Mouse (Mus musculus) MEL (cell line): Measurements from ENCODE around the gene Map1s. TPM values are rescaled to one million over a fixed set of nuclear protein-coding genes. Genes with fewer than 3 reads are reported as not detected.

Experiments used
- DNase-seq: peaks from one replicate; pipeline ENCODE4 v3.0.0; 2011; ENCODE audit warnings: low read depth, low spot score
- H3K27ac ChIP-seq: 2 replicates; pipeline ENCODE4 v1.5.1; 2012; ENCODE audit warnings: low read depth, mild to moderate bottlenecking, control low read depth, low read length, moderate library complexity; ENCODE audit not compliant: control insufficient read depth
- H3K27me3 ChIP-seq, 2 experiments: fragments of 150-350 bp in 1 of 2; sonication (generic) in 1 of 2; 2 replicates each; pipeline ENCODE4 v1.6.1; 2012; ENCODE audit warnings: low read length in 2 of 2, mild to moderate bottlenecking in 2 of 2, improper control_type of control experiment in 1 of 2, moderate library complexity in 1 of 2; ENCODE audit not compliant: insufficient read depth in 2 of 2, control insufficient read depth in 1 of 2
- H3K36me3 ChIP-seq, 2 experiments: 2 replicates each; pipeline ENCODE4 v1.6.1; 2012 to 2014; ENCODE audit warnings: low read length in 2 of 2, improper control_type of control experiment in 1 of 2, inconsistent platforms in 1 of 2, mild to moderate bottlenecking in 1 of 2; ENCODE audit not compliant: insufficient read depth in 2 of 2, control insufficient read depth in 1 of 2
- H3K4me1 ChIP-seq, 2 experiments: fragments of 150-350 bp in 1 of 2; sonication (generic) in 1 of 2; 2 replicates each; pipeline ENCODE4 v1.6.1; 2012; ENCODE audit warnings: low read length in 2 of 2, improper control_type of control experiment in 1 of 2, mild to moderate bottlenecking in 1 of 2; ENCODE audit not compliant: insufficient read depth in 2 of 2, control insufficient read depth in 1 of 2
- H3K4me3 ChIP-seq, 2 experiments: fragments of 150-350 bp in 1 of 2; sonication (generic) in 1 of 2; 2 replicates each; pipeline ENCODE4 v1.5.1; 2012; ENCODE audit warnings: low read depth in 2 of 2, low read length in 2 of 2, mild to moderate bottlenecking in 2 of 2, moderate library complexity in 2 of 2, control low read depth in 1 of 2, improper control_type of control experiment in 1 of 2; ENCODE audit not compliant: control insufficient read depth in 1 of 2, insufficient read depth in 1 of 2
- H3K79me2 ChIP-seq: 2 replicates; pipeline ENCODE4 v1.6.1; 2012; ENCODE audit warnings: mild to moderate bottlenecking, low read length, moderate library complexity; ENCODE audit not compliant: control insufficient read depth, poor library complexity, insufficient read depth
- H3K9ac ChIP-seq: 2 replicates; pipeline ENCODE4 v1.6.1; 2012; ENCODE audit warnings: low read depth, mild to moderate bottlenecking, control low read depth, low read length, moderate library complexity; ENCODE audit not compliant: control insufficient read depth, poor library complexity, severe bottlenecking
- H3K9me3 ChIP-seq: fragments of 150-350 bp; sonication (generic); replicated peaks from 2 replicates; pipeline ENCODE4 v1.6.1; 2012; ENCODE audit warnings: mild to moderate bottlenecking, low read length, improper control_type of control experiment, moderate library complexity; ENCODE audit not compliant: insufficient read depth
- CHD1 ChIP-seq: IDR thresholded peaks from 2 replicates; pipeline ENCODE4 v1.6.1; 2012; ENCODE audit warnings: low read depth, mild to moderate bottlenecking, inconsistent platforms, low read length, improper control_type of control experiment
- CTCF ChIP-seq, 3 experiments: IDR thresholded peaks in 2 of 3; conservative IDR thresholded peaks in 1 of 3; 2 replicates each; pipeline ENCODE4 v1.5.1; 2011 to 2012; ENCODE audit warnings: low read length in 3 of 3, low read depth in 2 of 3, mild to moderate bottlenecking in 2 of 3, improper control_type of control experiment in 1 of 3, inconsistent platforms in 1 of 3, mixed read lengths in 1 of 3, moderate library complexity in 1 of 3; ENCODE audit not compliant: control insufficient read depth in 1 of 3, insufficient read depth in 1 of 3, poor library complexity in 1 of 3, severe bottlenecking in 1 of 3
- ELF1 ChIP-seq: IDR thresholded peaks from 2 replicates; pipeline ENCODE4 v1.6.1; 2014; ENCODE audit warnings: low read depth, mild to moderate bottlenecking, inconsistent platforms, low read length, improper control_type of control experiment, moderate library complexity
- GABPA ChIP-seq: IDR thresholded peaks from 2 replicates; pipeline ENCODE4 v1.6.1; 2012; ENCODE audit warnings: low read depth, mild to moderate bottlenecking, inconsistent platforms, low read length, improper control_type of control experiment, moderate library complexity
- JUND ChIP-seq: IDR thresholded peaks from 2 replicates; pipeline ENCODE4 v1.6.1; 2011; ENCODE audit warnings: low read depth, mild to moderate bottlenecking, improper control_type of control experiment, low read length
- MAFK ChIP-seq: IDR thresholded peaks from 2 replicates; pipeline ENCODE4 v1.6.1; 2011; ENCODE audit warnings: low read depth, mild to moderate bottlenecking, low read length, improper control_type of control experiment, borderline replicate concordance
- MXI1 ChIP-seq: IDR thresholded peaks from 2 replicates; pipeline ENCODE4 v1.6.1; 2011; ENCODE audit warnings: mild to moderate bottlenecking, low read depth, low read length, improper control_type of control experiment
- MYB ChIP-seq: IDR thresholded peaks from 2 replicates; pipeline ENCODE4 v1.6.1; 2011; ENCODE audit warnings: mild to moderate bottlenecking, low read depth, low read length, improper control_type of control experiment
- MYC ChIP-seq: IDR thresholded peaks from 2 replicates; pipeline ENCODE4 v1.6.1; 2011; ENCODE audit warnings: low read depth, mild to moderate bottlenecking, low read length, improper control_type of control experiment, moderate library complexity
- NRF1 ChIP-seq: IDR thresholded peaks from 2 replicates; pipeline ENCODE4 v1.6.1; 2014; ENCODE audit warnings: low read depth, mild to moderate bottlenecking, inconsistent platforms, low read length, improper control_type of control experiment, moderate library complexity; ENCODE audit not compliant: poor library complexity, insufficient read depth, severe bottlenecking
- POLR2AphosphoS5 ChIP-seq: IDR thresholded peaks from 2 replicates; pipeline ENCODE4 v1.6.1; 2012; ENCODE audit warnings: low read depth, borderline replicate concordance, mild to moderate bottlenecking, inconsistent platforms, low read length, moderate library complexity, mixed read lengths
- RAD21 ChIP-seq: IDR thresholded peaks from 2 replicates; pipeline ENCODE4 v1.6.1; 2011; ENCODE audit warnings: mild to moderate bottlenecking, low read depth, low read length, improper control_type of control experiment
- SIN3A ChIP-seq: IDR thresholded peaks from 2 replicates; pipeline ENCODE4 v1.6.1; 2012; ENCODE audit warnings: low read length, improper control_type of control experiment, inconsistent platforms
- SMC3 ChIP-seq: IDR thresholded peaks from 2 replicates; pipeline ENCODE4 v1.6.1; 2011; ENCODE audit warnings: low read depth, low read length, improper control_type of control experiment
- TCF12 ChIP-seq: IDR thresholded peaks from 2 replicates; pipeline ENCODE4 v1.6.1; 2014; ENCODE audit warnings: low read depth, mild to moderate bottlenecking, inconsistent platforms, low read length, improper control_type of control experiment, moderate library complexity
- ZC3H11A ChIP-seq: IDR thresholded peaks from 2 replicates; pipeline ENCODE4 v1.6.1; 2012; ENCODE audit warnings: low read depth, mild to moderate bottlenecking, inconsistent platforms, low read length, improper control_type of control experiment
- ZKSCAN1 ChIP-seq: IDR thresholded peaks from 2 replicates; pipeline ENCODE4 v1.6.1; 2012; ENCODE audit warnings: low read depth, mild to moderate bottlenecking, inconsistent platforms, low read length, improper control_type of control experiment, moderate library complexity
- polyA plus RNA-seq, 2 experiments: library from polyadenylated mRNA; stranded (reverse) in 1 of 2; unstranded in 1 of 2; fragments of >175 nt in 1 of 2; fragments of >200 nt in 1 of 2; gene quantifications; 2 replicates each; pipeline versions ENCODE4 v1.2.1 to v1.2.4; 2012; ENCODE audit warnings: low replicate concordance in 2 of 2, low read depth in 1 of 2; ENCODE audit not compliant: insufficient read length in 2 of 2, insufficient read depth in 1 of 2, missing spikeins in 1 of 2
- total RNA-seq: library from RNA; depleted of rRNA; stranded (reverse); fragments of 300-350 nt; gene quantifications from 2 replicates; pipeline ENCODE4 v1.2.3, GENCODE M21; 2012

Map1s gene
- total and polyA plus RNA-seq, 3 experiments: 51.0 to 53.3 TPM; not detected in 1

DNA sequence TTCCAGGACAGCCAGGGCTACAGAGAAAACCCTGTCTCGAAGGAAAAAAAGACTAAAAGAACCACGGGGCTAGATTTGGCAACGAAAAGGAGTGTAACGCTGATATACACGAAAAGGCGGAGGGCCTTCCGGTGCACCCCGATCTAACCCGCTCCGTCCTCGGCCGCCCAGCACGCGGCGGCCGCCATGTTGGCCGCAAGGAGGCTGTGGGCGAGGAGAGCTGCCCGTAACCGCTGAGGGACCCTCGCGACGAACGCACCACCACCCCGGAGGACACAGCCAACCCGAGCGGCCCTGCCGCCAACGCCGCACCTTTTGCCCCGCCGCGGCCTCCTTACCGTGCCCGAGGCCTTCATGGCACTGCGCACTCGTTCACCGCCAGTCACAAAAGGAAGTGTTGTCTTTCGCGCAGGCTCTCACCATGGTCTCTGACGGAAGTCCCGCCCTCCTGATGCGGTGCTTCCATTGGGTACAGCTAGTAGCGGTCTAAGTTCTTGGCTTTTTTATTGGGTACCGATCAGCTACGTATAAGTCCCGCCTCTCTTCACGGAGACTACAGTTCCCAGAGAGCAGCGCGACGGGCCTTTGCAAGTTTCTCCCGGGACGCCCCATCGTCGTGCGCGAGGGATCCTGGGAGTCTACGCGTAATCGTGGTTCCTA is 8.6 kb upstream of the Map1s start, which contains the start of gene Rpl18a (continued):
- TF ChIP-seq TCF12 (peak; percentile 83), ZKSCAN1 (no peak)
- TF ChIP-seq, all 39 proteins: peak for 16

GRCm38 (mm10) chr8:70897681-70898413 is 7.9 kb upstream of the Map1s start:
- Histone ChIP-seq H3K27ac (peak overlapping the region; percentile 91), H3K79me2 (peaks cover 19% of the 10 kb centered on the region), H3K4me3 (peak overlapping the region; percentile 74 to 85), H3K9ac (peak overlapping the region; percentile 93), H3K9me3 (no peaks in the 10 kb centered on the region), H3K4me1 (peaks cover 4 to 11% of the 10 kb centered on the region in 2 experiments; a peak in 3 of 4 replicates), H3K36me3 (peaks cover 7 to 17% of the 10 kb centered on the region in 2 experiments; a peak in 3 of 4 replicates), H3K27me3 (no peaks in the 10 kb centered on the region)
- peak; percentile 91 for DNase-seq
- TF ChIP-seq RAD21 (peak; percentile 77), JUND (peak; percentile 61; the same call in 1 of the 2 replicates), MYC (peak; percentile 70; the same call in 1 of the 2 replicates), SMC3 (peak; percentile 68), CTCF (IDR thresholded peaks at IDR 0.05 in 2 of 3, conservative IDR thresholded peaks at IDR 0.05 in 1 of 3; ENCODE audit: control insufficient read depth in 1 of 3, insufficient read depth in 1 of 3, low read depth in 2 of 3, low read length in 3 of 3, poor library complexity in 1 of 3, severe bottlenecking in 1 of 3) (peak; percentile 78 to 94 (median 87)), TCF12 (0 out of 2 replicates have a peak, but pooled peaks have one; percentile 4), ZC3H11A (peak; percentile 41), MXI1 (peak; percentile 85), GABPA (no peak), NRF1 (no peak; the same call in 1 of the 2 replicates), ELF1 (0 out of 2 replicates have a peak, but pooled peaks have one; percentile 9), SIN3A (peak; percentile 52), POLR2AphosphoS5 (no peak), MYB (no peak), MAFK (no peak), CHD1 (0 out of 2 replicates have a peak, but pooled peaks have one; percentile 78), ZKSCAN1 (no peak)
- TF ChIP-seq, all 39 proteins: peak for 11
